Mouse (Mus musculus) adrenal gland, postnatal 36 days (tissue): ENCODE data around the gene Trak1. TPM values are rescaled to one million over a fixed set of nuclear protein-coding genes. Genes with fewer than 3 reads are reported as not detected.

ENCODE experiments used
- DNase-seq, 2 experiments: peaks; one replicate each; pipeline ENCODE4 v3.0.0; 2021; ENCODE audit warnings: mixed read lengths in 1 of 2
- total RNA-seq, 2 experiments: library from RNA; stranded (reverse); gene quantifications; 2 replicates each; pipeline ENCODE4 v1.2.3; 2021

The Trak1 gene
- total RNA-seq, 2 experiments from 2014 or later, result 68.0 to 75.3 TPM

DNA sequence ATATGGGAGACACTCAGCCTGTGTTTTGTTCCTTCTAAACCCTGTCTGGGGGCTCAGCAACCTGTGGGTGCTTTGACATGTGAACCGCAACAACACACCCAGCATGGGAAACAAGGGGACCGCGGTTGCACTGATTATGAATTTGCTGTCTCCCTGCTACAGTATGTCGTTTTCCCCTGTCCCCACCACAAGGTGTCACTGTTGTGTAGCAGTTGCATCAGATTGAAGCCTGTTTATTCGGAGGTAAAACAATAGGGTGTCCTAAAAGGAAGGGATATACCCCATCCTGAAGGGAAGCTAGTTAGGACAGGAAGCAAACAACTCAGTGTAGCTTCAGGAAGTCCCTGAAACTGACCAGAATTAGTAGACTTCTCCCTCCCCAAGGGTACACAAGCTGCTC is 182.2 kb downstream of the Trak1 start:
- peak; percentile 67 to 68 for DNase-seq

DNA sequence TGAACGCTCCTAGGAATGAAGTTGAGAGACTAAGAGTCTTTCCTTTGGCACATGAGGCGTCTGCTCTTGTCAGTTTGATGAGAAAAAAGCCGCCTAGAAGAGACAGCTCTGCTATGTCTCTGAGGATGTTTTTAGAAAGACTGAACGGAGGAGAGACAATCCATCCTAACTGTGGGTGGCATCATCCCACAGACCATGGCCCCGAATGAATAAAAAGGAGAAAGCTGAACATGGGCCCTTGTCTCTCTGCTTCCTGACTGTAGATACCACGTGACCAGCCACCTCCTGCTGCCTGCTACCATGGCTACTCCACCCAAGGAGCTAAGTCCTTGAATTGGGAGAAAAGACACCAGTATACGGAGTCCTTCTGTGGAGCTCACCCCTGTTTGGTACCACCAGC is 189.9 kb downstream of the Trak1 start:
- no peak for DNase-seq

DNA sequence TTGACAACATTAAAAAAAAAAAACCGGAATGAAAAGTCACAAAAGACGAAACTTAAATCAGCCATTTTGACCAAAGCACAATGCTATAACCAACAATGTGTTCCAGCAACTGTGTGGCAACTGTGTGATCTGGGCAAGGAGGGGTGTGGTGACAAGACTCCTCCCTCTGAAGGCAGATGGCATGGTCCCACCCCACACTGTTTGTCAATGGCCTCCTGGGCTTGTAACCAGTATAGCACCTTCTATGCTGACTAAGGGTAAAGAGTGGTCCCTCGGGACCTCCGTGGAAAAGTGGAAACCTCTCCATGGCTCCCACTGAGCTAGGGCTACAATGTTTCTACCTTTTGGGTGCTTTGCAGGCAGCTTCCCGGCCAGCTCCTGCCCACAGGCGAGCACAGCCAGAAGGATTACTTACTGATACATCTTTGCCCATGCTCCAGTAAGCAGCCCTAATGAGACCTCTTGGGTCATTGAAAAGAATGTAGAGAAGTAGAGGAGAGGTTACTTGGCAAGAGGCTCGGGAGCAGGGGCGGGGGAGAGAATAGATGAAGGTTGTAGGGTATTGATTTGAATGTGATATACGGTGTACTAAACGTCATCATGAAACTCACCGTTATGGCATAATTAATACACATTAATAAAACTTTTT is 194.4 kb downstream of the Trak1 start:
- DNase-seq, result no peak

DNA sequence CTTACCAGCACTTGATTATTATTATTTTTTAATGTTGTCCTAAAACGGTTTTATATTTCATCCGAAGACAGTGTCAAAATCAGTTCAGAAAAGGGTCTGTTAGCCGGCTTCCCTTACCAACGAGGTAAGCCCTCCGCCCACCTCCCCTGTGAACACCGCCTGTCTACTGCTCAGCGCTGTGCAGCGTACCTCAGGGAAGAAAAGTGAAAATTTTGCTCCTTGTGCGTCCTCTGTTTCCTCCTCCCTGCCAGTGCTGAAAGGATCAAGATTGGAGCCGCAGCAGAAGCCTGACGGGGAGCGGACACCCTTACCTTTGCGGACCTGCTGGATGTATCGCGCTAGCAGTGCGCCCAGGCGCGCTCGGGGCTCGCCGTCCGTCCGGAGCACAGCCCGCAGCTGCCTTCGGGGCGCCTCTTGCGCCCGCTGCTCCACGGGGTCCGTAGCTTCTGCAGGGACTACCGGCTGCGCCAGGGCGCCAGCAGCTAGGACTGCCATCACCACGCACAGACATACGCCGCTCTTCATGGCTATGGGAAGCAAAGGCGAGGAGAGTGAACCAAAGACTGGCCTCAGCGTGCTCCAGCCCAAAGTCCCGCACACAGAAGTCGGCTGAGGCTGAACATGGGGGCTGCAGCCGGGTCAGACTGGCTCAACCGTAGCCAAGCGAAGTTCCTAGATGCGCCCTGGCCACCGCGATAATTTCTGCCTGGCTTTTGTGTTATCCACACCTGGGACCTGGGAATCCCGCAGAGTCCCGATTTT is 196.9 kb downstream of the Trak1 start:
- no peak for DNase-seq

DNA sequence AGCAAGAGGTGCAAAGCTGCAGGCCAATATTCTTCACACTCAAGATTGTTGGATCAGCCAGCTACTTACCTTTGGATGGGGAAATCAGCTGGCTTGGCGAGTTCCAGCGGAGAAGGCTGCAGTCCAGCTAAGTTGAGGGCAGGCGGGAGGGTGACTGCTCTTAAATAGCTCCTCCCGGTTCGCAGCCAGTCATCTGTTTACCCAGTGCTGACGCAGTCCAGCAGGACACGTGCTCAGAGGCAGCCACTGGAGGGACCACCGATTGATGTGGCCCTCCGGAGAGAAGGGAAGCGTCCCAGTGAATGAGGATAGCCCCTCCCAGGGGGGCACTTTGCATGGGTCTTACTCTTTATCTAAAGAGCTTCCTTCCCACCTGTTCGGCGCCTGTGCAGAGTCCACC is 198.2 kb downstream of the Trak1 start, which contains the start of gene Cck:
Gene Cck, minus strand, starts transcription at position 166 of the 400 bp plus-strand sequence.
- peak in 1 of 2 experiments; percentile 24 for DNase-seq

DNA sequence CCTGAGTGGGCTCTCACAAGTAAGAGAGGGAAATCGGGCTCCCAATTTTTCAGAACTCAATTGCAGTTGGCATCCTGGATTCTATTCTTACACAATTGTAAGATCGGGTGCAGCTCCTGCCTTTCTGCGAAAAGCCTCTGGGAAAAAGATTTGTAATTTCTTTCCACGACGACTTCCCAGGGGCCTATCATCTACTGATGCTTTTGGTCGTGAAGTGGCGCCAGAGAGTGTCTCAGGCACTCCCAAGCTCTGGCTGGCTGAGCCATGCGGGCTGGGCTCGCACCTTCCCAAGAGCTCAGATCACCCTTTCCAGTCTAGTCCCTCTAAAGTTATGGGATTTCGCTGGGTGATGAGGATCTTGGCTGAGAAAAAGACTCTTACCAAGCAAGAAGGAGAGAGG is 198.8 kb downstream of the Trak1 start:
- DNase-seq, result no peak

DNA sequence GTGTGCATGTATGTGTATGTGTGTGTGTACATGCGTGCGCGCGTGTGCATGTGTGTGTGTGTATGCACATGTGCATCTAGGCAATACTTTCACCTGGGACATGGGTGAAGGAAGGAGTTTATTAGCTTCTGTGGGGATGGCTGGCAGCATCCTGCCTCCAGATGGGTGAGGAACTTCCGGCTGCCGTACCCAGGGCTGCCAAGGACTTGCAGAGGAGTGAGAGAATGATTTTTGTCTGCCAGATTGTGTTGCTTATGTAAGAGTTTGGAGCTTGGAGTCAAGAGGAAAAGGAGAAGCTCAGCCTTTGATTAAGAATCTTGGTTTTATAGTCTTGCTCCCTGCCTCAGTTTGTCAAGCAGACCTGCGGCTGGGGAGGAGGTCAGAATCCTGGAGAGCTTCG is 208.0 kb downstream of the Trak1 start:
- no peak for DNase-seq

DNA sequence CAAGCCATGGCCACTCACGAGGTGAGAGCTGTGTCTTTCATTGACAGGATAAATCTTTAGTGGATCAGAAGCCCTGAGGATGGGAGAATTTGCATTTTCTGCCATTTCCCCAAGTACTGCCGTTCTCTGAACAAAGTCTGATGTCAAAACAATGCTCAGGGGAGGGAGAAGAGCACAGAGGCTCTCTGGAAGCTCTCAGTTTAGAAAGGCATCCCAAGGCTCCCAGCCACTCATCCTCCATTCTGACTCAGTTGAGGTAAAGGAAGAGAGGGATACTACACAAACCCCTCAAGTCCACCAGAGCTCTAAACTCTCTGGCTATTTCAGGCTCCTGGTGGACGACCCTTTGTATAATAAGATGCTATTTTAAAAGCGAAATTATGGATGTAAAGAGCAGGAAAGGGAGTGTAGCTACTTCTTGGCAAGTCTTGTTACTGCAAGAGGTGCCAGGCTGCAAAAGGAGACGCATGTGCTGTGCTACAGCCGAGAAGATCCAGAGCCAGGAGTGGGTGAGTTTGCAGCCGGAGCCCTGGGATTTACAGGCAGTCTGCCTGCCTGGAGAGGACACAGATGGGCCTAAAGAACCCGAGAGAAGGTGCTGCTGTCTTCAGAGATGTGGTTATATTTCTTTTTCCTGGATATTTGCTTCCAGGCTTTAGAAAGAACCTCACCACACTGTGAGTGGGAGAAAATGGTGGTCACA is 209.3 kb downstream of the Trak1 start:
- DNase-seq, result no peak

DNA sequence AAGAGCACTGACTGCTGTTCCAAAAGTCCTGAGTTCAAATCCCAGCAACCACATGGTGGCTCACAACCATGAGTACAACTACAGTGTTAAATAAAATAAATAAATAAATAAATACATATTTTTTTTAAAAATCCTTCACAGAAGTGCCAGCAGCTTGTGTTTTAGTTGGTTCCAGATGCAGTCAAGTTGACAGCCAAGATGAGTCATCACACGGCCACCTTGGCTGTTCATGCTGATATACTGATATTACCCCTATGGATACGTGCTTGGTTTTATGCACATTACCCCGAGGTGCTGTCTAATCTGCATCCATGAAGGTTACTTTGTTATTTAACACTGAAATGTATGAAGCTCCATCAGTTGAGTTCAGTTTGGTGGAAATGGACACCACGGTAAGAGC is 214.6 kb downstream of the Trak1 start:
- DNase-seq, result no peak

DNA sequence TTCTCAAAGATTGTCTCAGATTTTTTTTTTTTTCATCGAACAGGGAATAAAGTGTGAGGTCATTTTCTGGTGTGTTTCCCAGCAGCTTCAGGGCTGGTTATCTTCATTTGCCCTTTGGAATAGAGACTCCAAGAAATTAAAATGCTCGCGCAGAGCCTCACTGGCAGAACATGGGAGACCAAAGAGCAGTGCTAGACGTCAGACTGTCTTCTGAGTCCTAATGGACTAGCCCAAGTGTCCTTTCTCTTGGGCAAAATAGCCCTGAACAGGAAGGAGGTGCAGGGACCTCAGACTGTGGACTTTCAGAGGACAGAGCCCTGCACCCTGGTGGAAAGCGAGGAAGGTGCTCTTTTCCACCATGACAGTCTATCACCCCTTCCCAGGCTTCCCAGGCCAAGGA is 217.2 kb downstream of the Trak1 start:
- no peak for DNase-seq

DNA sequence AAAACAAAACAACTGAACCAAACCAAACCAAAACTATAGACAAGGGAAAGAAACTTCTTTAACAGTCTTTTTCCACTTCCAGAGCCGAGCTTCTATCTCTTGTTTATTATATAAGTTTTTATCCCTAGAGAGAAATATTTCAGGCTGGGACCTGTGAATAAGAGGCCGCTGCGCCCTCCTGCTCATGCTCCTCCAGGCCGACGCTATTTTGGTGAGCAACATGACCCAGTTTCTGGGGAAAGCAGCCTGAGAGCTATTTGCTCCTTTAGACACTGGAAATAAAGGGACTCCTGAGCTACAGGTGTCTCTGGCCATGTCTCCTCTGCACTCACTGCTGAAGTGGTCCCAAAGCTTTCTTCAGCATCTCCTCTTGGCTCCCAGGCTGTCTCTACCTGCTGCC is 222.7 kb downstream of the Trak1 start:
- DNase-seq, result no peak

Other genes with a start within 250 kb of the Trak1 start
- gene Ulk4, start 20.3 kb upstream of the Trak1 start, total RNA-seq, result 1 to 10 TPM; 1.7 to 1.9 TPM
- gene Cck, start 198.2 kb downstream of the Trak1 start, total RNA-seq, result under 1 TPM in 1 of 2 experiments, not detected in 1; 0.99 TPM